Mouse (Mus musculus) midbrain, embryonic 12.5 days (tissue): ENCODE data around the gene Camk2g. TPM values are rescaled to one million over a fixed set of nuclear protein-coding genes. Genes with fewer than 3 reads are reported as not detected.
A peak's percentile ranks its signal among the peaks of the same experiment; 100 is the strongest.

ENCODE experiments used
- ATAC-seq: fragments of 200-750 bp; cut with Nextera tagmentation; 2 replicates; pipeline ENCODE4 v1.8.0; 2017; ENCODE audit warnings: low read depth, moderate TSS enrichment, moderate library complexity; ENCODE audit not compliant: low FRiP score
- H3K27ac ChIP-seq: fragments of 300-500 bp; sonication (generic); replicated peaks from 2 replicates; pipeline ENCODE4 v1.5.1; 2016; ENCODE audit warnings: mild to moderate bottlenecking
- H3K27me3 ChIP-seq: fragments of 300-500 bp; sonication (generic); 2 replicates; pipeline ENCODE4 v1.6.1; 2016; ENCODE audit warnings: mild to moderate bottlenecking
- H3K36me3 ChIP-seq: fragments of 300-500 bp; sonication (generic); 2 replicates; pipeline ENCODE4 v1.6.1; 2016
- H3K4me1 ChIP-seq: fragments of 300-500 bp; sonication (generic); 2 replicates; pipeline ENCODE4 v1.6.1; 2016
- H3K4me2 ChIP-seq: fragments of 300-500 bp; sonication (generic); replicated peaks from 2 replicates; pipeline ENCODE4 v1.6.1; 2016; ENCODE audit warnings: mild to moderate bottlenecking, moderate library complexity
- H3K4me3 ChIP-seq: fragments of 300-500 bp; sonication (generic); 2 replicates; pipeline ENCODE4 v1.5.1; 2016; ENCODE audit warnings: mild to moderate bottlenecking
- H3K9ac ChIP-seq: fragments of 300-500 bp; sonication (generic); replicated peaks from 2 replicates; pipeline ENCODE4 v1.6.1; 2016; ENCODE audit warnings: mild to moderate bottlenecking, moderate library complexity
- H3K9me3 ChIP-seq: fragments of 300-500 bp; sonication (generic); 2 replicates; pipeline ENCODE4 v1.6.1; 2016; ENCODE audit warnings: mild to moderate bottlenecking
- WGBS: fragments of 180-500 bp; shearing (Covaris S2); methylation state at CpG from one replicate; pipeline ENCODE4 v1.1.7; 2016; 5-methylcytosine and 5-hydroxymethylcytosine counted together
- polyA plus RNA-seq: library from polyadenylated mRNA; unstranded; fragments of >200 nt; fragmentation: Nextera tagmentation; extraction: Ambion mirVana; gene quantifications from 2 replicates; pipeline ENCODE4 v1.2.1, GENCODE M21; 2016

Gene Camk2g
- polyA plus RNA-seq, 1 experiment from 2014 or later = 56.8 TPM

DNA sequence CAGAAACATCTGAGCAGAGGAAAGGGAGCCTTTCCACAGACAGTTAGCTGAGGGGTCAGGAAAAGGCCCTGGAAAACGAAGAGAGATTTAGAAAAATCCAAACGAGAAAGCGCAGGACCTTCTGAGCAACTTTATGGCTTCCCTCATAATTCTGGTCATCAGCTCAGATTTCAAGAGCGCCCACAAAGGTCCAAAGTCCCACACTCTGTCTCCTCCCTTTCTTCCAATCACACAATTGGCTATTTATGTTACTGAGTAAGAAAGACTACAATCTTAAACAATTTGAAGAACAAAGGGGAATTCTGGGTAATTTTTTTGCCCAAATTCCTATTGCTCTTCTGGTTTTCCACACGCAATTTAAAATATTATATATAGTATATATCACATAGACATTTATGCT is 43.4 kb downstream of the Camk2g start:
- H3K27ac ChIP-seq = no peak overlapping the region
- H3K9ac ChIP-seq = no peak overlapping the region
- no peak overlapping the region for H3K4me3 ChIP-seq
- H3K4me1 ChIP-seq = no peaks in the 10 kb centered on the region
- 93% methylated on average over 5 of the region's 5 CpGs for WGBS
- ATAC-seq = no peak
- peaks cover 22% of the 10 kb centered on the region for H3K36me3 ChIP-seq
- H3K4me2 ChIP-seq = no peak overlapping the region
- no peaks in the 10 kb centered on the region for H3K27me3 ChIP-seq
- no peaks in the 10 kb centered on the region for H3K9me3 ChIP-seq

- H3K9me3 ChIP-seq = no peaks in the 10 kb centered on the region
- H3K4me3 ChIP-seq = no peak overlapping the region
- ATAC-seq = no peak
- H3K27me3 ChIP-seq = no peaks in the 10 kb centered on the region
- H3K4me1 ChIP-seq = no peaks in the 10 kb centered on the region
- 87% methylated on average over 4 of the region's 4 CpGs for WGBS
- no peak overlapping the region for H3K27ac ChIP-seq
- H3K4me2 ChIP-seq = no peak overlapping the region
- H3K9ac ChIP-seq = no peak overlapping the region
- peaks cover 22% of the 10 kb centered on the region; the same call in 1 of the 2 replicates for H3K36me3 ChIP-seq
Observed at GRCm38 (mm10) chr14:20749494-20750051, 44.3 kb downstream of the Camk2g start.

GRCm38 (mm10) chr14:20748388-20748787 is 45.5 kb downstream of the Camk2g start:
- H3K27ac ChIP-seq = no peak overlapping the region
- 81% methylated on average over 4 of the region's 4 CpGs for whole genome bisulfite sequencing
- H3K9ac ChIP-seq = no peak overlapping the region
- no peaks in the 10 kb centered on the region for H3K27me3 ChIP-seq
- no peak for ATAC-seq
- no peaks in the 10 kb centered on the region for H3K4me1 ChIP-seq
- peaks cover 33% of the 10 kb centered on the region for H3K36me3 ChIP-seq
- H3K4me2 ChIP-seq = no peak overlapping the region
- no peak overlapping the region for H3K4me3 ChIP-seq
- no peaks in the 10 kb centered on the region for H3K9me3 ChIP-seq

DNA sequence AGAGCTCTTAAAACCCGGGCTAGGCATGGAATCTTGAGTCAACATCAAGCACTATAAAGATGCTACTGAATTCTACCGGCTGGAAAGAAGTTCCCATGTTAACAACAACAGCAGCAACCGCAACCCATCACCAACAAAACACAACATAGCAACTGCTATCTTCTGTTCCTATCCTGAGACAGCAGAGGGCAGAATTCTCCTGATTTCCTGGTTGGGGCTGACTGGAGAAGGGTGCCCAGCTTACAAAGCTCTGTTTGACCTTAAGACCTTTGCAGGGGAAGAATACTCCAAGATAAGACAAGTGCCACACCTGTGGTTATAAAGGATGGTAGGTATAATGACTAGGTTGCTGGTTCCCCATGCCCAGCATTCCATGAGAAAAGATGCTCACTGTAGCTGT is 47.0 kb downstream of the Camk2g start:
- Histone ChIP-seq H3K4me3 (no peak overlapping the region), H3K9me3 (no peaks in the 10 kb centered on the region), H3K27ac (no peak overlapping the region), H3K9ac (no peak overlapping the region), H3K27me3 (no peaks in the 10 kb centered on the region), H3K4me2 (no peak overlapping the region), H3K36me3 (peaks cover 39% of the 10 kb centered on the region), H3K4me1 (no peaks in the 10 kb centered on the region)
- ATAC-seq = no peak
- WGBS = 91% methylated on average over 3 of the region's 3 CpGs

DNA sequence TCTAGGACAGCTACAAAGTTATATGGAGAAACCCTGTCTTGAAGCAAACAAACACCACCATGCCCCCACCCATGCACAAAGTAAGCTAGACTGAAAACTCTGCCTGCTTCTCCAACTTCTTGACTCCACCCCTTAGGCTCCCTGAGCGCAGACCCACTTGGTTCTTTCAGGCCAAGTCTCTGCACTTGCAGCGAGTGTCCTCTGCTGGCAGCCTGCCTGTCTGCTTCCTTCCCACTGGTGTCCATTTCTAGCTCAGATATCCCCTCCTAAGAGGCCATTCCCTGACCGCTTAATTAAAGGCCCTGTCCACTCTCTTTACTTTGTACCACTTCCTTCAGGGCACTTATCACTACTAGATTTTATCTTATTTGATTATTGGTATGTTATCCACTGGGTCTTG is 50.3 kb downstream of the Camk2g start:
- no peak overlapping the region for H3K4me2 ChIP-seq
- H3K36me3 ChIP-seq = peaks cover 68% of the 10 kb centered on the region
- no peak overlapping the region for H3K9ac ChIP-seq
- H3K4me1 ChIP-seq = no peaks in the 10 kb centered on the region
- WGBS = 97% methylated on average over 3 of the region's 3 CpGs
- H3K27me3 ChIP-seq = no peaks in the 10 kb centered on the region
- no peak overlapping the region for H3K27ac ChIP-seq
- ATAC-seq = no peak
- H3K9me3 ChIP-seq = no peaks in the 10 kb centered on the region
- no peak overlapping the region for H3K4me3 ChIP-seq

- Histone ChIP-seq H3K27ac (no peak overlapping the region), H3K27me3 (no peaks in the 10 kb centered on the region), H3K36me3 (peaks cover 74% of the 10 kb centered on the region), H3K4me2 (no peak overlapping the region), H3K9me3 (no peaks in the 10 kb centered on the region), H3K4me1 (no peaks in the 10 kb centered on the region), H3K4me3 (no peak overlapping the region), H3K9ac (0 out of 2 replicates have a peak overlapping the region, but pooled peaks have one; percentile 8)
- WGBS = 95% methylated on average over 9 of the region's 9 CpGs
- ATAC-seq = no peak
Observed at GRCm38 (mm10) chr14:20741301-20741700, 52.6 kb downstream of the Camk2g start.

DNA sequence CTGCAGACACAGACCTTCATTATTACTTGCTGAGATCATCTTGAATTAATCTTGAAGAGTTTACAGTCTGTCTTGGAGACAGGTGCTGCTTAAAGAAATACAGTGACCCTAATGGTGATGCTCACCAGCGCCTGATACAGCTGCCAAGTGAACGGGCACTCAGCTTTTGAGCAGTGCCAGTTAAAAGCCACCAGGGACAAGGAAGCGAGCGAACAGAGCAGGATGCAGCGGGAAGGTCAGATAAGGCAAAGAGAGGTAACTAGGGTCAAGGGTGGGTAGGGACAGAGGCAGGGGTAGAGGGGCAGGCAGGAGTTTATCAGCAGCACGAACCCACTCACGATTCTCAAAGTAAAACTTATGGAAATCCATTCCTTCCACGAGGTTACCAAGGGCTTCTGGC is 55.4 kb downstream of the Camk2g start:
- Histone ChIP-seq H3K27me3 (no peaks in the 10 kb centered on the region), H3K4me1 (peaks cover 6% of the 10 kb centered on the region), H3K9ac (no peak overlapping the region), H3K36me3 (peaks cover 57% of the 10 kb centered on the region), H3K9me3 (no peaks in the 10 kb centered on the region), H3K27ac (no peak overlapping the region), H3K4me3 (no peak overlapping the region), H3K4me2 (no peak overlapping the region)
- ATAC-seq = no peak
- WGBS = 93% methylated on average over 8 of the region's 8 CpGs

DNA sequence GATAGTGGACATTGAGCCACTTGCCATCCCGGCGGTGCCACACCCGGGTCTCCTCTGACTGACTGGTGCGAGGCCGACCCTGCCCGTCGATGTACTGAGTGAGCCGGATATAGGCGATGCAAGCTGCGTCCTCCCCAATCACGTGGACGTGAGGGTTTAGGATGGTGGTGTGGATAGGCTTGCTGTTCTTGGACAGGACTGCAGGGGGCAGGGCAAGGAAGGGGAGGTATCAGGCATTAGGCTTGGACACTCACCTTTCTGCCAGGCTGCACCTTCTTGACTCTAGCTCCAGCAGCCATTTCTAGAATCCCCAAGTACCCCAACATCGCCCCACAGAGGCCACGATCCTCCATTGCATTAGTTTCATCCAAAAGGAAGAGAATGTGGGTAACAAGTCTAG is 56.6 kb downstream of the Camk2g start:
- Histone ChIP-seq H3K36me3 (peaks cover 51% of the 10 kb centered on the region), H3K4me1 (peaks cover 12% of the 10 kb centered on the region), H3K9ac (no peak overlapping the region), H3K27ac (no peak overlapping the region), H3K9me3 (no peaks in the 10 kb centered on the region), H3K4me3 (no peak overlapping the region), H3K27me3 (no peaks in the 10 kb centered on the region), H3K4me2 (no peak overlapping the region)
- 49% methylated on average over 14 of the region's 14 CpGs for WGBS
- ATAC-seq = no peak

GRCm38 (mm10) chr14:20735892-20736390 is 57.9 kb downstream of the Camk2g start:
- Histone ChIP-seq H3K9ac (no peak overlapping the region), H3K36me3 (peaks cover 46% of the 10 kb centered on the region), H3K4me2 (no peak overlapping the region), H3K27ac (no peak overlapping the region), H3K4me3 (no peak overlapping the region), H3K27me3 (no peaks in the 10 kb centered on the region), H3K9me3 (no peaks in the 10 kb centered on the region), H3K4me1 (peaks cover 12% of the 10 kb centered on the region)
- 92% methylated on average over 13 of the region's 13 CpGs for WGBS
- ATAC-seq = no peak

DNA sequence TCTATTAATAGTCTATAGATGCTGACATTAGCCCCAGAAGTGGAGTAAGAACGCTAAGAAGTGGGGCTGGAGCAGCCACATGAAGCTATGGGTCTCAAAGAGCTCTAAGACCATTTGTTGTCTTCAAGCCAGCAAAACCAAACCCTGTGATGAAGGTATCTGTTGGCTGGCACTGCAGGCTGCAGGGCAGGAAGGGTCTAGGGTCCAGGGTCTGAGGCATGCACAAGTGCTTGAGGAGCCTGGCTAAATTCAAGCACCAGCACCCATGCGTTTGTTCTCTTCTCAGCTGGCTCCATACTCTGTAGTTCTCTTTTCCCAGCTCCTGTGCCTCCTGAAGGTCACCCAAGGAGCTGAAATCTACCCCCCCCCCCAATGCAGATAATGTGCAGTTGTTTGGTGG is 58.8 kb downstream of the Camk2g start:
- no peaks in the 10 kb centered on the region for H3K9me3 ChIP-seq
- peaks cover 12% of the 10 kb centered on the region for H3K4me1 ChIP-seq
- H3K4me3 ChIP-seq = no peak overlapping the region
- peaks cover 48% of the 10 kb centered on the region for H3K36me3 ChIP-seq
- H3K27me3 ChIP-seq = no peaks in the 10 kb centered on the region
- H3K4me2 ChIP-seq = 0 out of 2 replicates have a peak overlapping the region, but pooled peaks have one; percentile 93
- H3K9ac ChIP-seq = no peak overlapping the region
- ATAC-seq = no peak
- H3K27ac ChIP-seq = peak overlapping the region; percentile 47; the same call in 1 of the 2 replicates
- 76% methylated on average over 2 of the region's 2 CpGs for WGBS

DNA sequence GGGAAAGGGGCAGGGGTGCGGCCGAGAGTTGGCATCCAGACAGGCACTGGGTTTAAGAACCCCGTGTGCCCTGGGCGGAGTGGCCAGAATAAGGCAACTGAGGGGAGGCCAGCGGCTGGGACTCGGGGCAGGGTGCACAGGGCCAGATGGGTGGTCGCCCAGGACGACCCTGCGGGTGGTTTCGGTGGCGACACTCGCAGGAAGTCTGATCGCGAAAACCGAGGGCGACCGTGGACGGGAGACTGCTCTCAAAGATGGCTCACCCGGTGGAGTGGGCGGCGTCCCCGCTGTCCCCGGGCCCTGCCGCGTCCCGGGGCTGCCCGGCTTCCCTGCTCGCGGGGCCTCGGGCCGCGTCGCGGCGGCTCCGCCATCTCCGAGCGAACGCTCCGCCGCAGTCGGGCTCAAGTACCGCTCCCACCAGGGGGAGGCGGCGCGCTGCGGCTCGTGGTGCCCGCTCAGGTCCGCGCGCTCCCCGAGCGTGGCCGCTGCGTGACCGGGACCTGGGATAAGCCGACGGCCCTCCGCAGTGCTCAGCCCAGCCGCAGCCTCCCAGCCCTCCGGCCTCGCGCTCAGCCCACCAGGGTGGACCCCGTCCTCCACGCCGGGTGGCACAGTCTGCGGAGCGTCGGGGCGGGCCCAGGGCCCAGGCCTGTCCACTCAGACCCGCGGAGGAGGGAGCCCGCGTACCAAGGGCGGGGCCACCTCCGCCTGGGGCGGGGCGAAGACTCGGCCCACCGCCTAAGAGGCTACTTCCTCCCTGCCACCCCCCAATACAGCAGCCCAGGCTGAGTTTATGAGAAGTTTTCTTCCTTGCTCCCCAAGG is 59.7 kb downstream of the Camk2g start, which contains the start of gene Ndst2:
Ndst2 (minus strand) TSS at position 611 of the 823 bp plus-strand sequence.
- Histone ChIP-seq H3K4me1 (peaks cover 12% of the 10 kb centered on the region), H3K9me3 (no peaks in the 10 kb centered on the region), H3K27me3 (no peaks in the 10 kb centered on the region), H3K4me2 (peak within 1 kb of the TSS; percentile 93), H3K27ac (peak within 1 kb of the TSS; percentile 79), H3K36me3 (peaks cover 51% of the 10 kb centered on the region), H3K9ac (peak within 1 kb of the TSS; percentile 91), H3K4me3 (peak within 1 kb of the TSS; percentile 86)
- peak; percentile 99 for ATAC-seq
- under 1% methylated on average over 80 of the region's 81 CpGs for WGBS
